Mouse (Mus musculus) fat pad, adult 2 months (tissue): ENCODE data around the gene Suco.
A peak's percentile ranks its signal among the peaks of the same experiment; 100 is the strongest.

Source experiments
- DNase-seq: peaks from one replicate; pipeline ENCODE4 v3.0.0-alpha.2; 2011; ENCODE audit warnings: low read depth, low spot score; ENCODE audit errors: extremely low read depth

Gene Suco

GRCm38 (mm10) chr1:161876553-161877447 lies at the start of gene Suco:
TSS of gene Suco (minus strand) at chr1:161876682.
- DNase-seq: peak; percentile 95

- DNase-seq: no peak
Measured at GRCm38 (mm10) chr1:161925281-161925805, 48.9 kb upstream of the Suco start.

GRCm38 (mm10) chr1:161924321-161924720 lies 47.8 kb upstream of the Suco start:
- peak; percentile 62 for DNase-seq

- no peak for DNase-seq
Measured at GRCm38 (mm10) chr1:161921928-161922327, 45.4 kb upstream of the Suco start.

GRCm38 (mm10) chr1:161920475-161921454 lies 44.3 kb upstream of the Suco start:
- DNase-seq: no peak

- no peak for DNase-seq
Measured at GRCm38 (mm10) chr1:161919594-161919993, 43.1 kb upstream of the Suco start.

GRCm38 (mm10) chr1:161918682-161919372 lies 42.3 kb upstream of the Suco start:
- no peak for DNase-seq

GRCm38 (mm10) chr1:161917940-161918484 lies 41.5 kb upstream of the Suco start:
- no peak for DNase-seq

- DNase-seq: no peak
Measured at GRCm38 (mm10) chr1:161916036-161916435, 39.6 kb upstream of the Suco start.

GRCm38 (mm10) chr1:161913648-161913984 lies 37.1 kb upstream of the Suco start:
- no peak for DNase-seq

- DNase-seq: no peak
Measured at GRCm38 (mm10) chr1:161912940-161913647, 36.6 kb upstream of the Suco start.

GRCm38 (mm10) chr1:161909074-161909473 lies 32.6 kb upstream of the Suco start:
- DNase-seq: no peak

GRCm38 (mm10) chr1:161907795-161908457 lies 31.4 kb upstream of the Suco start:
- no peak for DNase-seq

- no peak for DNase-seq
Measured at GRCm38 (mm10) chr1:161907111-161907510, 30.6 kb upstream of the Suco start.

GRCm38 (mm10) chr1:161902692-161903452 lies 26.4 kb upstream of the Suco start:
- DNase-seq: no peak

GRCm38 (mm10) chr1:161900129-161900528 lies 23.6 kb upstream of the Suco start:
- no peak for DNase-seq

GRCm38 (mm10) chr1:161897235-161897634 lies 20.8 kb upstream of the Suco start:
- no peak for DNase-seq

GRCm38 (mm10) chr1:161896130-161896529 lies 19.6 kb upstream of the Suco start:
- no peak for DNase-seq

GRCm38 (mm10) chr1:161895014-161895413 lies 18.5 kb upstream of the Suco start:
- no peak for DNase-seq
